Mouse (Mus musculus): ENCODE measurements around the gene Fam135a.

- no peak for TF ChIP-seq CTCF (IDR thresholded peaks at IDR 0.05; ENCODE audit: control insufficient read depth, insufficient read depth, insufficient read length)
- TF ChIP-seq USF1 (IDR thresholded peaks at IDR 0.05; ENCODE audit: low read depth), result no peak
- no peak for TF ChIP-seq MYOG (IDR thresholded peaks at IDR 0.05; ENCODE audit: control insufficient read depth, extremely low read depth, insufficient read length)
- no peak for TF ChIP-seq MYOD1 (IDR thresholded peaks at IDR 0.05; ENCODE audit: control insufficient read depth, insufficient read length, low read depth)
- no peak for TF ChIP-seq FOSL1 (IDR thresholded peaks at IDR 0.05; ENCODE audit: insufficient read depth, low read length, poor library complexity, severe bottlenecking)
- TF ChIP-seq MAX (IDR thresholded peaks at IDR 0.05), result no peak
- no peak for TF ChIP-seq CEBPB (IDR thresholded peaks at IDR 0.05; ENCODE audit: low read depth)
Measured at GRCm38 (mm10) chr1:23968027-23968725, 132.0 kb downstream of the Fam135a start.
